Comparison of ENCODE assay signal across 8 mouse cellular contexts in the genomic region with DNA sequence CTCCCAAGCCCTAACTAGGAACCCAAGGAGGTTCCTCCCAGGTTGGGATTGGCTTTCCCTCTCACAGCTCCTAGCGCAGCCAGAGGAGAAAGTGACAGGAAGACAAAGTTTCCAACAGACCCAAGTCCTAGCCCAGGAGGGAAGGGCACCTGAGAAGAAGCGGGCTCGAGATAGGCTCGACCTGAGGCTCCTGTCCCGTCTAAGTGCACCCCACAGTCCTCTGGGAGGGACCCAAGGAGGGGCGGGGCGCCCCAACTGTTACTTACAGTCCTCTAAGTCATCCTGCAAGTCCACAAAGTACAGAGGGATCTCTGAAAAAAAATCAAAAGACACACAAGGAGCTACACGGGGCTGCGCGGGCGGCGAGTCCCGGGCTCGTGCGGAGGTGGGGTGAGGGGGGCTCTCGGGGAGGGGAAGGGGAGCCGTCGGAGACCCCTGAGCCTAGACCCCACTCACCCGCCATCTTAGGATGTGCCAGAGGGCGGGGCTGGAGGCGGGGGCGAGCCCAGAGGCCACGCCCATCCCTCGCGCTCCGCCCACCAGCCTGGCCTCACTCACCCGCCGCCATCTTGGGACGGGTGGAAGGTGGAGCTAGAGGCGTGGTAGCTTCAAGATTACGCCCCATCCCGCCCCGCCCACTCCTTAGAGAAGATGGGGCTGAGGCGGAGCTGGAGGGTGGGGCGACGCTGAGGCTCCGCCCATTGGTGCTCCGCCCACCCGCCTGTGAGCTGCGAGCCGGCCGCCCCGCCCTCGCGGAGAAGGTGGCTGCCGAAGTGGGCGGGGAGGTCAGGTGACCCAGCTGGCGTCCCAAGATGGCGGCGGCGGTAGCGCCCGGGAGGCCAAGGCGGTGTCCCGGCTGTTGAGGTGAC. TPM values are rescaled to one million over a fixed set of nuclear protein-coding genes. Genes with fewer than 3 reads are reported as not detected.
A peak's percentile ranks its signal among the peaks of the same experiment; 100 is the strongest.
DNase-seq lines count a peak whose midpoint lies in the region; ATAC-seq lines count a peak whose summit lies in the region.

Gene Rab22a (plus strand): TSS at position 704 of the 869 bp plus-strand sequence.

- peak; percentile 97 for DNase-seq in ES-CJ7 (ENCODE audit: low read depth, low spot score)
- DNase-seq in cerebellum, adult 11 months: peak; percentile 99
- peak; percentile 99 for DNase-seq in forebrain, embryonic 14.5 days (ENCODE audit: low spot score)
- DNase-seq in heart, postnatal 14 days: peak; percentile 99
- DNase-seq in layer of hippocampus, adult 11-12 months (ENCODE audit: low spot score): peak; percentile 98
- peak; percentile 96 to 97 for DNase-seq in lung, adult 18-20 months
- peak; percentile 98 for DNase-seq in testis, postnatal 14 days (ENCODE audit: low spot score)

- no peaks in the 10 kb centered on the region for H3K9me3 ChIP-seq in forebrain, embryonic 14.5 days (replicated peaks; ENCODE audit: control insufficient read depth, low read length)
- no peaks in the 10 kb centered on the region for H3K9me3 ChIP-seq in neural tube, embryonic 15.5 days (replicated peaks)

- peak within 1 kb of the TSS; percentile 81 for H3K9ac ChIP-seq in forebrain, embryonic 14.5 days (ENCODE audit: low read length)
- H3K9ac ChIP-seq in neural tube, embryonic 15.5 days (replicated peaks): peak within 1 kb of the TSS; percentile 82

- WGBS in forebrain, embryonic 14.5 days: under 1% methylated on average over 46 of the region's 55 CpGs
- under 1% methylated on average over 53 of the region's 55 CpGs for WGBS in neural tube, embryonic 15.5 days

- no peaks in the 10 kb centered on the region for H3K27me3 ChIP-seq in forebrain, embryonic 14.5 days (replicated peaks; ENCODE audit: control insufficient read depth, insufficient read depth, low read length)
- no peaks in the 10 kb centered on the region for H3K27me3 ChIP-seq in neural tube, embryonic 15.5 days (replicated peaks)

- H3K4me1 ChIP-seq in forebrain, embryonic 14.5 days (ENCODE audit: control insufficient read depth, insufficient read depth, low read length): peaks cover 18% of the 10 kb centered on the region
- peaks cover 41% of the 10 kb centered on the region for H3K4me1 ChIP-seq in neural tube, embryonic 15.5 days

- H3K4me2 ChIP-seq in forebrain, embryonic 14.5 days (ENCODE audit: low read length): peak within 1 kb of the TSS; percentile 77
- peak within 1 kb of the TSS; percentile 77 for H3K4me2 ChIP-seq in neural tube, embryonic 15.5 days

- intact Hi-C loops in heart, postnatal 14 days (cut with DNase I): loop anchor here (10.0 kb wide), 1 partner anchor 416 kb away; the partner anchor contains the start of gene Stx16

- ATAC-seq in forebrain, embryonic 14.5 days: peak; percentile 97
- ATAC-seq in neural tube, embryonic 15.5 days (ENCODE audit: low FRiP score): peak; percentile 98

- H3K4me3 ChIP-seq in forebrain, embryonic 14.5 days (ENCODE audit: low read depth, low read length): peak within 1 kb of the TSS; percentile 88
- H3K4me3 ChIP-seq in neural tube, embryonic 15.5 days (replicated peaks): peak within 1 kb of the TSS; percentile 98

- H3K36me3 ChIP-seq in forebrain, embryonic 14.5 days (ENCODE audit: control insufficient read depth, insufficient read depth, low read length): peaks cover 17% of the 10 kb centered on the region
- H3K36me3 ChIP-seq in neural tube, embryonic 15.5 days: 0 out of 2 replicates have a peak, but pooled peaks cover 7% of the 10 kb centered on the region

- no peak within 1 kb of the TSS for H3K27ac ChIP-seq in forebrain, embryonic 14.5 days (ENCODE audit: low read depth, low read length)
- peak within 1 kb of the TSS; percentile 46 for H3K27ac ChIP-seq in neural tube, embryonic 15.5 days (replicated peaks)

RNA-seq across cellular contexts. Expression of gene Rab22a, which starts in this region (rescaled TPM):
- polyA plus RNA-seq in forebrain, embryonic 14.5 days (2014; fragmentation: Nextera tagmentation; extraction: Ambion mirVana): 36.4 and 41.1 TPM in 2 replicates
- total RNA-seq in heart, postnatal 14 days (2021): 10 to 100 TPM; 30.1 to 30.2 TPM
- polyA plus RNA-seq in neural tube, embryonic 15.5 days (2015; fragmentation: Nextera tagmentation; extraction: Ambion mirVana): 30.9 and 32.7 TPM in 2 replicates
